Comparison of ENCODE assay signal across 22 mouse cellular contexts in genomic region chr1:134852797-134853196, GRCm38 (mm10).
"Had no signal": no experiment of that assay in that cellular context is flagged by ENCODE, and none has a peak within 500 bp of the region (broad histone marks: within the 10 kb centered on the region; RNA-seq: fewer than 3 reads in every experiment).

No protein-coding gene starts in this region.

- DNase-seq: gastrocnemius, postnatal 10 days; gastrocnemius, postnatal 36 days; heart, adult 18-20 months; heart, postnatal 10 days; kidney, adult 11 months; kidney, adult 2 months; kidney, adult 9 months; kidney, postnatal 10 days; kidney, postnatal 25 days; kidney, postnatal 4 days; liver had no signal

- H3K4me1 ChIP-seq: hindbrain, embryonic 13.5 days; limb, embryonic 12.5 days had no signal

- H3K27ac ChIP-seq: heart, embryonic 10.5 days; hindbrain, embryonic 13.5 days; hindbrain, embryonic 15.5 days; hindbrain, postnatal 0 days; layer of hippocampus, adult 2 months; left cerebral cortex, adult 2 months; limb, embryonic 10.5 days; limb, embryonic 12.5 days; liver, embryonic 12.5 days had no signal

- H3K27me3 ChIP-seq: heart, embryonic 12.5 days; hindbrain, embryonic 13.5 days; hindbrain, embryonic 15.5 days; limb, embryonic 12.5 days; liver, embryonic 12.5 days had no signal

- H3K9me3 ChIP-seq: heart, embryonic 10.5 days; heart, embryonic 12.5 days; hindbrain, embryonic 13.5 days; hindbrain, embryonic 15.5 days; limb, embryonic 10.5 days; limb, embryonic 12.5 days; liver, embryonic 12.5 days had no signal

- H3K9ac ChIP-seq: heart, embryonic 12.5 days; hindbrain, embryonic 13.5 days; hindbrain, embryonic 15.5 days; limb, embryonic 12.5 days; liver, embryonic 12.5 days had no signal

- ATAC-seq: hindbrain, postnatal 0 days; intestine, embryonic 16.5 days; liver, embryonic 12.5 days had no signal

- H3K4me2 ChIP-seq: heart, embryonic 12.5 days; hindbrain, embryonic 13.5 days; hindbrain, embryonic 15.5 days; limb, embryonic 12.5 days; liver, embryonic 12.5 days had no signal

- H3K4me3 ChIP-seq: heart, embryonic 10.5 days; heart, embryonic 12.5 days; hindbrain, embryonic 13.5 days; hindbrain, embryonic 15.5 days; layer of hippocampus, adult 2 months; left cerebral cortex, adult 2 months; limb, embryonic 10.5 days; limb, embryonic 12.5 days; liver, embryonic 12.5 days had no signal
